Mouse (Mus musculus): ENCODE results near the gene Casp6. TPM values are rescaled to one million over a fixed set of nuclear protein-coding genes. Genes with fewer than 3 reads are reported as not detected.

The Casp6 gene
- total RNA-seq (2012; rRNA removed): 5.0 and 6.2 TPM in 2 replicates

- Histone ChIP-seq H3K4me1 (ENCODE audit: control insufficient read depth in 2 of 2, insufficient read depth in 2 of 2, low read length in 2 of 2, poor library complexity in 1 of 2) (peaks cover 0 to 7% of the 10 kb centered on the region in 2 experiments; a peak in 2 of 4 replicates), H3K36me3 (ENCODE audit: control insufficient read depth, insufficient read depth, low read length, poor library complexity, severe bottlenecking) (no peaks in the 10 kb centered on the region), H3K9me3 (ENCODE audit: control insufficient read depth, insufficient read depth, low read depth, low read length) (no peaks in the 10 kb centered on the region), H3K27ac (ENCODE audit: insufficient read depth, low read depth, low read length, poor library complexity, severe bottlenecking) (no peak within 1 kb of the TSS), H3K9ac (ENCODE audit: insufficient read depth, low read depth, low read length, poor library complexity, severe bottlenecking) (peak within 1 kb of the TSS; percentile 83), H3K4me3 (ENCODE audit: insufficient read depth in 1 of 2, low read depth in 1 of 2, low read length in 2 of 2, poor library complexity in 1 of 2, severe bottlenecking in 1 of 2) (peak within 1 kb of the TSS; percentile 91 to 97)
- no peak for TF ChIP-seq HCFC1 (IDR thresholded peaks at IDR 0.05; ENCODE audit: borderline replicate concordance, insufficient read depth, low read length)
- TF ChIP-seq MAFK (IDR thresholded peaks at IDR 0.05; ENCODE audit: insufficient read depth, low read depth, low read length): no peak
- TF ChIP-seq ZNF384 (IDR thresholded peaks at IDR 0.05; ENCODE audit: low read depth, low read length): no peak
- no peak for TF ChIP-seq ZC3H11A (IDR thresholded peaks at IDR 0.05; ENCODE audit: borderline replicate concordance, low read depth, low read length)
- TF ChIP-seq CHD2 (IDR thresholded peaks at IDR 0.05; ENCODE audit: low read depth, low read length): no peak
- no peak for DNase-seq (ENCODE audit: low read depth, low spot score)
- in situ Hi-C loops (cut with MboI; ENCODE audit: low sequenced_read_pairs in 2 of 2, unreplicated experiment in 2 of 2): no loop called here
These were observed at the start of gene Casp6 for GRCm38 (mm10) chr3:129901271-129901809. Gene Casp6 (plus strand): TSS chr3:129901425.

- Histone ChIP-seq H3K9me3 (ENCODE audit: control insufficient read depth, insufficient read depth, low read depth, low read length) (no peaks in the 10 kb centered on the region), H3K36me3 (ENCODE audit: control insufficient read depth, insufficient read depth, low read length, poor library complexity, severe bottlenecking) (no peaks in the 10 kb centered on the region), H3K4me1 (ENCODE audit: control insufficient read depth in 2 of 2, insufficient read depth in 2 of 2, low read length in 2 of 2, poor library complexity in 1 of 2) (no peaks in the 10 kb centered on the region), H3K4me3 (ENCODE audit: insufficient read depth in 1 of 2, low read depth in 1 of 2, low read length in 2 of 2, poor library complexity in 1 of 2, severe bottlenecking in 1 of 2) (no peak overlapping the region), H3K27ac (ENCODE audit: insufficient read depth, low read depth, low read length, poor library complexity, severe bottlenecking) (no peak overlapping the region), H3K9ac (ENCODE audit: insufficient read depth, low read depth, low read length, poor library complexity, severe bottlenecking) (no peak overlapping the region)
- DNase-seq (ENCODE audit: low read depth, low spot score): no peak
- no peak for TF ChIP-seq ZNF384 (IDR thresholded peaks at IDR 0.05; ENCODE audit: low read depth, low read length)
- no peak for TF ChIP-seq HCFC1 (IDR thresholded peaks at IDR 0.05; ENCODE audit: borderline replicate concordance, insufficient read depth, low read length)
- no peak for TF ChIP-seq ZC3H11A (IDR thresholded peaks at IDR 0.05; ENCODE audit: borderline replicate concordance, low read depth, low read length)
- TF ChIP-seq CHD2 (IDR thresholded peaks at IDR 0.05; ENCODE audit: low read depth, low read length): no peak
- no peak for TF ChIP-seq MAFK (IDR thresholded peaks at IDR 0.05; ENCODE audit: insufficient read depth, low read depth, low read length)
- in situ Hi-C loops (cut with MboI; ENCODE audit: low sequenced_read_pairs in 2 of 2, unreplicated experiment in 2 of 2): no loop called here
These were observed 38.6 kb upstream of the Casp6 start for GRCm38 (mm10) chr3:129862592-129862991.

- H3K27ac ChIP-seq (ENCODE audit: insufficient read depth, low read depth, low read length, poor library complexity, severe bottlenecking): no peak overlapping the region
- no peak overlapping the region for H3K4me3 ChIP-seq (ENCODE audit: insufficient read depth in 1 of 2, low read depth in 1 of 2, low read length in 2 of 2, poor library complexity in 1 of 2, severe bottlenecking in 1 of 2)
- no peaks in the 10 kb centered on the region for H3K4me1 ChIP-seq (ENCODE audit: control insufficient read depth in 2 of 2, insufficient read depth in 2 of 2, low read length in 2 of 2, poor library complexity in 1 of 2)
- H3K36me3 ChIP-seq (ENCODE audit: control insufficient read depth, insufficient read depth, low read length, poor library complexity, severe bottlenecking): no peaks in the 10 kb centered on the region
- peak; percentile 68 for DNase-seq (ENCODE audit: low read depth, low spot score)
- H3K9me3 ChIP-seq (ENCODE audit: control insufficient read depth, insufficient read depth, low read depth, low read length): no peaks in the 10 kb centered on the region
- TF ChIP-seq ZC3H11A (IDR thresholded peaks at IDR 0.05; ENCODE audit: borderline replicate concordance, low read depth, low read length) (peak; percentile 57; the same call in 1 of the 2 replicates), HCFC1 (IDR thresholded peaks at IDR 0.05; ENCODE audit: borderline replicate concordance, insufficient read depth, low read length) (no peak)
- in situ Hi-C loops (cut with MboI; ENCODE audit: low sequenced_read_pairs in 2 of 2, unreplicated experiment in 2 of 2): no loop called here
- no peak overlapping the region for H3K9ac ChIP-seq (ENCODE audit: insufficient read depth, low read depth, low read length, poor library complexity, severe bottlenecking)
These were observed 37.5 kb upstream of the Casp6 start for GRCm38 (mm10) chr3:129863698-129864097.

- no peak overlapping the region for H3K27ac ChIP-seq (ENCODE audit: insufficient read depth, low read depth, low read length, poor library complexity, severe bottlenecking)
- TF ChIP-seq CHD2 (IDR thresholded peaks at IDR 0.05; ENCODE audit: low read depth, low read length): no peak
- TF ChIP-seq ZNF384 (IDR thresholded peaks at IDR 0.05; ENCODE audit: low read depth, low read length): no peak
- no peak for TF ChIP-seq ZC3H11A (IDR thresholded peaks at IDR 0.05; ENCODE audit: borderline replicate concordance, low read depth, low read length)
- TF ChIP-seq MAFK (IDR thresholded peaks at IDR 0.05; ENCODE audit: insufficient read depth, low read depth, low read length): no peak
- no peak for TF ChIP-seq HCFC1 (IDR thresholded peaks at IDR 0.05; ENCODE audit: borderline replicate concordance, insufficient read depth, low read length)
- H3K4me1 ChIP-seq (ENCODE audit: control insufficient read depth in 2 of 2, insufficient read depth in 2 of 2, low read length in 2 of 2, poor library complexity in 1 of 2): peaks cover 0 to 15% of the 10 kb centered on the region in 2 experiments; a peak in 3 of 4 replicates
- H3K9ac ChIP-seq (ENCODE audit: insufficient read depth, low read depth, low read length, poor library complexity, severe bottlenecking): no peak overlapping the region
- no peaks in the 10 kb centered on the region for H3K36me3 ChIP-seq (ENCODE audit: control insufficient read depth, insufficient read depth, low read length, poor library complexity, severe bottlenecking)
- H3K4me3 ChIP-seq (ENCODE audit: insufficient read depth in 1 of 2, low read depth in 1 of 2, low read length in 2 of 2, poor library complexity in 1 of 2, severe bottlenecking in 1 of 2): no peak overlapping the region
- no peak for DNase-seq (ENCODE audit: low read depth, low spot score)
- in situ Hi-C loops (cut with MboI; ENCODE audit: low sequenced_read_pairs in 2 of 2, unreplicated experiment in 2 of 2): no loop called here
- H3K9me3 ChIP-seq (ENCODE audit: control insufficient read depth, insufficient read depth, low read depth, low read length): no peaks in the 10 kb centered on the region
These were observed 23.9 kb upstream of the Casp6 start for GRCm38 (mm10) chr3:129877327-129877726.
